Mouse (Mus musculus) monocyte, adult 2 months (primary cell): ENCODE measurements at regions not wholly inside any gene's neighbourhood (a gene's known extent, or its start where the extent isn't known, plus 50 kb on each side); places are given as distances from the start of the nearest gene placed in this dataset.

Source experiments
- DNase-seq, 2 experiments: peaks; one replicate each; pipeline ENCODE4 v3.0.0; 2022; ENCODE audit warnings: low spot score in 2 of 2, low read depth in 1 of 2

GRCm38 (mm10) chr17:88303991-88304390 lies 136.5 kb upstream of the Foxn2 start:
- no peak for DNase-seq

- DNase-seq: no peak
Observed at GRCm38 (mm10) chr17:88305165-88305564, 135.3 kb upstream of the Foxn2 start.

- no peak for DNase-seq
Observed at GRCm38 (mm10) chr17:88306325-88306724, 134.2 kb upstream of the Foxn2 start.

GRCm38 (mm10) chr17:88307082-88307481 lies 133.4 kb upstream of the Foxn2 start:
- no peak for DNase-seq

GRCm38 (mm10) chr17:88307826-88308225 lies 132.7 kb upstream of the Foxn2 start:
- no peak for DNase-seq

GRCm38 (mm10) chr17:88312876-88313275 lies 127.6 kb upstream of the Foxn2 start:
- no peak for DNase-seq

- no peak for DNase-seq
Observed at GRCm38 (mm10) chr17:88316213-88316967, 124.1 kb upstream of the Foxn2 start.

- no peak for DNase-seq
Observed at GRCm38 (mm10) chr17:88317311-88317710, 123.2 kb upstream of the Foxn2 start.

- no peak for DNase-seq
Observed at GRCm38 (mm10) chr17:88317806-88318205, 122.7 kb upstream of the Foxn2 start.

GRCm38 (mm10) chr17:88318207-88318791 lies 122.2 kb upstream of the Foxn2 start:
- DNase-seq: no peak

- no peak for DNase-seq
Observed at GRCm38 (mm10) chr17:88318936-88319335, 121.6 kb upstream of the Foxn2 start.

GRCm38 (mm10) chr17:88320686-88321085 lies 119.8 kb upstream of the Foxn2 start:
- no peak for DNase-seq

- no peak for DNase-seq
Observed at GRCm38 (mm10) chr17:88325326-88325909, 115.1 kb upstream of the Foxn2 start.

GRCm38 (mm10) chr17:88325910-88326739 lies 114.4 kb upstream of the Foxn2 start:
- no peak for DNase-seq

- no peak for DNase-seq
Observed at GRCm38 (mm10) chr17:88326740-88327123, 113.8 kb upstream of the Foxn2 start.

GRCm38 (mm10) chr17:88327791-88328190 lies 112.7 kb upstream of the Foxn2 start:
- no peak for DNase-seq

GRCm38 (mm10) chr17:88328807-88329206 lies 111.7 kb upstream of the Foxn2 start:
- DNase-seq: no peak

GRCm38 (mm10) chr17:88329715-88330114 lies 110.8 kb upstream of the Foxn2 start:
- no peak for DNase-seq

- DNase-seq: no peak
Observed at GRCm38 (mm10) chr17:88330129-88330528, 110.4 kb upstream of the Foxn2 start.

- no peak for DNase-seq
Observed at GRCm38 (mm10) chr17:88333816-88334215, 106.7 kb upstream of the Foxn2 start.

- no peak for DNase-seq
Observed at GRCm38 (mm10) chr17:88335271-88335670, 105.2 kb upstream of the Foxn2 start.
